Mouse (Mus musculus) gastrocnemius, postnatal 14 days (tissue): ENCODE data around the gene Nhlh2. TPM values are rescaled to one million over a fixed set of nuclear protein-coding genes. Genes with fewer than 3 reads are reported as not detected.

Experiments used
- DNase-seq: peaks from one replicate; pipeline ENCODE4 v3.0.0; 2021; ENCODE audit warnings: mixed read lengths
- intact Hi-C: fragments of 180-260 bp; cut with DNase I; formaldehyde crosslinking; loops from one replicate; pipeline ENCODE4 v1.15.1; 2025; ENCODE audit warnings: low total_unique reads
- total RNA-seq, 2 experiments: library from RNA; stranded (reverse); gene quantifications; 2 replicates each; pipeline ENCODE4 v1.2.3; 2021

The Nhlh2 gene
- total RNA-seq, 2 experiments from 2014 or later = not detected

- intact Hi-C loops = no loop called here
- no peak for DNase-seq
Measured at GRCm38 (mm10) chr3:102023337-102023736, 13.5 kb downstream of the Nhlh2 start.

GRCm38 (mm10) chr3:102023829-102024228, 14.0 kb downstream of the Nhlh2 start:
- intact Hi-C loops = no loop called here
- no peak for DNase-seq

DNA sequence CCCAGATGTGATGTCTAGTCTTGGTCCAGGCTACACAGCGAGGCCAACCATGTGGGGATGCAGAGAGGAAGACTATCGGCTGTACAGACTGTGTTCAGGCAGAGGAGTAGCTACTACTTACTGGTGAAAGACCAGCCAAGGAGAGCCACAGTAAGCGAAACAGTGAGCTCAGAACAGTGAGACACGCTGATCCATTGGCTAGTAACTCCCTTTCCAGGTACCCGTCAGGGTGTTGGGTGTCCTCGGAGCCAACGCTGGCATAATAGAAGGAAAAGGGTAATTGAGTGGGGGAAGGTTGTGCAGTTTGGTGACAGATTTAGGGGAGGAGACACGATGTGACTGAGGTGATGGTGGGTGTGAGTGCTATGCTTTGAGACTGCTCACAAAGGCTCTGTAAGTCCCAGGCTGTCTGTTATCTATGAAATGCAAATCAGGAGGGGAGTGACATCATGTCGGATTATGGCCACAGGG, 15.1 kb downstream of the Nhlh2 start:
- DNase-seq = no peak
- intact Hi-C loops = no loop called here

DNA sequence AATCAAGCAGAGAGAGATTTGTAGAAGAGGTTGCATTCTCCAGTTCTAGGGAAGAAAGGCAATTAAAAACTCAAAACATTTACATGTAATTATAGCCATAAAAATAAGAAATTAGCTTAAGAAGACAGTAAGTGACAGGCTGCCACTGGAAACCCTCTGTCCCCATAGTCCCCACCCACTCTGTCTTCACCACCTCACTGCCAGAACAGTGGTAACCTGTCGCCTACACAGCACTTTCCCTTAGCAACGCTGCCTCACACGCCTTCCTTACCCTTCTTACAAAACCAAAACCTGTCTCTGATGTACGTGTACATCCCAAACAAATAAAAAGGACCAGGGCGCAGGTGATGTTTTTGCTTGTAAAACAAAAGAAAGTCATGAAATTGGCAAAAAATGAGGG, 15.8 kb downstream of the Nhlh2 start:
- intact Hi-C loops = no loop called here
- no peak for DNase-seq

DNA sequence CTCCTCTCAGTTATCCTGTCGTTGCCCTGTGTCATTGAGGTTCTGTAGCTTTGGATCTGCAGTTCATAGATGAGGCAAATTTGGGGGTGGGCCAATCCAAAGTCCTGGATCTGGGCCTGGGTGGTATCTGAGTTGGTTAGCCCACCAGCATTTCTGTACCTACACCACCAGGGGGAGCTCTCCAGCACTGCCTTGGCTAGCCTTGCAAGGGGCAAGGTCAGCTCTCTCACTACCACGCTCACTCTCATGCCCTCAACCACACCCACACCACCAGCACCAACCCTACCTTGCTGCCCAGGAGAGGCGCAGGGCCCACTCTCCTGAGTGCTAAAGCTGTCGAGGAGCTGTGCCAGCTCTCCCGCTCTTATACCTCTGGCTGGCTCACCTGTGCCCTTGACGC, 18.0 kb downstream of the Nhlh2 start:
- intact Hi-C loops = no loop called here
- DNase-seq = no peak

GRCm38 (mm10) chr3:102037806-102038205, 27.9 kb downstream of the Nhlh2 start:
- intact Hi-C loops = no loop called here
- DNase-seq = no peak

DNA sequence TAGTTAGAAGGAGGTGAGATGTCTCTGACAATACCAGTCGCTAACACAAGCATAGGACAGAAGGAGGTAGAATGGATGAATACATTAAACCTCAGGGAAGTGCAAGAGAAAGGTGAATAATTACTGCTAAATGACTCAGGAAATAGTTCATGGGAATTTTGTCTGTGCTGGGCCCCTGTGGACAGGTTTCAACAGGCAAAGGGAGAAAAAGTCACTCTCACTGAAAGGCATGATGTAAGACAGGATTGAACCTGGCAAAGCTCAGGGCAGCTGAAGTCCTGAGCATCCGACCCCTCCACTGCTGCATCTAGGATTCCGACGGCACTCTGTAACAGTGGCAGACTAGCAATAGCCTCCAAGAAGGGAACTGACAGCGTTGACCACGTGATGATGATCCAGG, 28.7 kb downstream of the Nhlh2 start:
- intact Hi-C loops = no loop called here
- DNase-seq = no peak

DNA sequence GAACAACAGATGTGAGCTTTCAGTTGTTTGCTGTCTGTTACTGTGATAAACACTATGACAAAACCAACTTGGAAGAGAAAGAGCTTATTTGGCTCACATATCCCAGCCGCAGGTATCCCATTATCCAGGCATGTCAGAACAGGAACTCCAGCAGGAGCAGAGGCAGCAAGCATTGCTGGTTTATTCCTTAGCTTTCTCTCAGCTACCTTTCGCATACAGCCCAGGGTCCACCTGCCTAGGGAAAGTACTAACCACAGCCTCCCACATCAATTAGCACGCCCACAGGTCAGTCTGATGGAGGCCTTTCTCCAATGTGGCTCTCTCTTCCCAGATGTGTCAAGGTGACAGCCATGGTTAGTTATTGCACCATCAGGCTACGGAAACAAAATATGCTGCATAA, 31.8 kb downstream of the Nhlh2 start:
- no peak for DNase-seq
- intact Hi-C loops = no loop called here

DNA sequence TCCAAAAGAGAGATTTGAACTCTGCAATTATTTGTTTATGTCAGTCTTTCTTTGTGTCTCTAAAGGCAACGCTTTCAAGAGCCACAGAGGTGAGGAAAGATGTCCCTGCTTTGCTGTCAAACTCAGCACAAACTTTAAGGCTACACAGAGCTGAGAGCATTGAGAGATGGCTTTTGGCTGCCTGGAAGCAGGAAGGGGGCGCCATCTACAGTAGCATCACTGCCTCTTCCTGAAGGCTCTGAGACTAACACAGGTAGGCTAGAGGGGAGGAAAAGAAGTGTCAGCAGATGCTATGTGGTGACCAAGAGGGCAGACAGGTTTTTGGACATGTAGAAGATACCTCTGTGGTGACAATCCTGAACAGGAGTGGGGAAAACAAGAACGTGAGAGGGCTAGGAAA, 35.2 kb downstream of the Nhlh2 start:
- DNase-seq = no peak
- intact Hi-C loops = no loop called here

DNA sequence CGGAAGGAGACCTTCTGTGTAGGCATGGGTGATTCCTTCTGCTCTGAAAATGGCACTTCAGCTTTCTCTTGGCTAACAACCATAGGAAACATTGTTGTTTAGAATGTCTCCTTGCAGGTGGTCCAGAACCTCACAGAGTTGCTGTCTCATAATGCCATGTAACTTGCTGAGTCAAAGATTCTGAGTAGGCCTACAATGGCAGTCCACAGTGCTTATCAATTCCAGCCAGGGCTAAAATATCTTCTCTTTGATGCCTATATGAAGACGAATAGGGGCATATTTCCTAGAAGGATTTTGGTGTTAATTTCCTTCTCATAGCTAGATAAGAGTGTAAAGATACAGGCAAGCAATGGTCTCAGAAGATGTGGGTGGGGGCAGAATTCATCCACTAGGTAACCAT, 37.7 kb downstream of the Nhlh2 start:
- intact Hi-C loops = no loop called here
- DNase-seq = no peak

- no peak for DNase-seq
- intact Hi-C loops = no loop called here
Measured at GRCm38 (mm10) chr3:102049207-102050104, 39.6 kb downstream of the Nhlh2 start.

DNA sequence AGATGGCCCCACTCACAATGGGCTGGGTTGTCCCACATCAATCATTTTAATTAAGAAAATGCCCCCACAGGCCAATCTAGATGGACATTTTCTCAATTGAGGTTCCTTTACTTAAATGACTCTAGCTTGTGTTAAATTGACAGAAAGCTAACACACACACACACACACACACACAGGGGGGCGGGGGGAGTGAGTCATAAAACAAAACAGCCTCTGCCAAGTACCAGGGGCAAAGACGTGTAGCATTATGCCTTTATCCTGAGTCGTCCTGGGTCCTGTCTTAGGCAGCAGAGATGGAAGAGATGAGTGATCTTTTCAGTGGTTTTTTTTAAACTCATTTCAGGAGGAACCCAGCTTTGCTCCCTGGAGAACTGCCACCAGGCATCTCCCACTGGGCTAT, 42.2 kb downstream of the Nhlh2 start:
- intact Hi-C loops = no loop called here
- no peak for DNase-seq

GRCm38 (mm10) chr3:102053293-102053692, 43.4 kb downstream of the Nhlh2 start:
- intact Hi-C loops = no loop called here

DNA sequence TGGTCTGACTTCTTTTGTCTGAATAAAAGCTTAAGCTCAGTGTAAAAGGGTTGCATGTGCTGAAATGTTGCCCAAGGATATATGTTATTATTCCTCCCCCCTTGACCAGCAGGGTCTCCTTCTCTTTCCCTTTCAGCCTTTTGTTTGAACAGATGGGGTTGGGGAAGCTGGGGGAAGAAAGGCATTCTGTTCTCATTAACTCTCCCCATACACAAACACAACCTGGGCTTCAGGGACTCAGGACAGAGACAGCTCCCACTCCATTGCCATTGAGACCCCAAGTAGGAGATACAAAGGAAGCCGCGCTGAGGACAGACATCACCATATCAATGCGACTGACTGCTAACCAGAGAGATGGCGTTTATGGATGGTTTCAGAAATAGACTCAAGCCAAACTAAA, 46.0 kb downstream of the Nhlh2 start:
- no peak for DNase-seq

More at GRCm38 (mm10) chr3:102053293-102053692, 43.4 kb downstream of the Nhlh2 start:
- DNase-seq = no peak

GRCm38 (mm10) chr3:102060065-102060464, 50.2 kb downstream of the Nhlh2 start:
- DNase-seq = no peak

More for the DNA sequence above, 46.0 kb downstream of the Nhlh2 start:
- intact Hi-C loops = no loop called here

GRCm38 (mm10) chr3:102061923-102062670, 52.2 kb downstream of the Nhlh2 start:
- peak; percentile 65 for DNase-seq
- intact Hi-C loops = loop anchor here (5.0 kb wide), 1 partner anchor 165 kb away; no protein-coding TSS in a partner anchor

More at GRCm38 (mm10) chr3:102060065-102060464, 50.2 kb downstream of the Nhlh2 start:
- intact Hi-C loops = loop anchor here (5.0 kb wide), 1 partner anchor 163 kb away; no protein-coding TSS in a partner anchor

- intact Hi-C loops = loop anchor here (5.0 kb wide), 1 partner anchor 165 kb away; no protein-coding TSS in a partner anchor
- no peak for DNase-seq
Measured at GRCm38 (mm10) chr3:102062671-102063010, 52.8 kb downstream of the Nhlh2 start.

DNA sequence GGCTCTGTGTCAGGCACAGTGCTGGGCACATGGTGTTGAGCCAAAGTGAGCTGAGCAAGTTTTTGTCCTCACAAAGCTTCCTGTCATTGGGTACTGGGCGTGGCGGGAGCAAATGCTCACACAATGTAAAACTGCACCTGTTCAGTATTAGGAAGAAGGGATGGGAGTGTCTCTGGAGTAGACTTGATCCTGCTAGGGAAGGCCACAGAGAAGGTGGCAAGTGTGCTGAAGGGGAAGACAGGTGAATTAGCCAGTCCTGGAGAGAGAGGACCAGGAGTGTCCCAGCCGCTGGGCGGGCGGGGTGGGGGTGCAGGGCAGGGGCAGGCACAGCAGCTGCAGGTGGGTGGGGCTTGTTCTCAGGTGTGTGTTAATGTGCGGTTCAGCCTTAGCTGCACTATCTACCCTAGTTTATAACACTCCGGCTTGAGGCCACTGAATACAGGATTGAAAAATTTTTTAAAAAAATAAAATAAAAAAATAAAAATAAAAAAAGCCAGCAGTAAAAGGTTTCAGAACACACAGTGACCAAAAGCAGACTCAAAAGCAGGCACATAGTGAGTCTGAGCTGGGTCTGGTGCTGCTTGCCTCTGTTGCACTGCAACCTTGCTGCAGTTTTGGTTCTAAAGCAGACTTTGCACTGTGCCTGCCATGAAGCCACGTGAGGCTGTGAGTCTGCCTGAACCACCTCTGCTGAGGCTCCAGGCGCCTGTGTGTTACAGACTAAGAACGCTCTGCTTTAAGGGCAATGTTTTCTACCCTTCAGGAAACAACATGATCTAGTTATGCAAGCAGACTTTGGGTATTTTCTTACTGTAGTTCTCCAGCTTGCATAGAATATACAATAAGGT, 53.6 kb downstream of the Nhlh2 start:
- no peak for DNase-seq
- intact Hi-C loops = loop anchor here (5.0 kb wide), 1 partner anchor 166 kb away; no protein-coding TSS in a partner anchor

DNA sequence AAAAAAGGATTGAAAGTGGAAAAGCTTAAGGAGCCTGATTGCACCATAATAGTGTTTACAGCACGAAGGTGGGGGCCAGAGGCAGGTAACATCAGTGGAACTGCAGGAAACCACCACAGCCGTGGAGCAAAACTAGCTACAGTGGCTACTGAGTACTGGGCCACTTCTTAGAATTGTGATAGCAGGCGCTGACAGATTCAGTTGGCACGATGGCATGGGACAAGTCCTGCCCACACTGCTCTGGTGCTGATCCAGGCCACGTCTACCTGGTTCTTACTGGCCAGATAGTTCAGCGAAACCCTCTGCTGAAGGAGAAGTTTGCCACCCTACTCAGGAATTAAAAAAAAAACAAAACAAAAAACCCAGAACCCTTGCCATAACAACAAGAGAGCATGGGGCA, 54.7 kb downstream of the Nhlh2 start:
- intact Hi-C loops = loop anchor here (5.0 kb wide), 1 partner anchor 167 kb away; no protein-coding TSS in a partner anchor

More for the DNA sequence above, 54.7 kb downstream of the Nhlh2 start:
- no peak for DNase-seq
